Mouse (Mus musculus) hindbrain, embryonic 11.5 days (tissue): Measurements from ENCODE around the gene Mtss1l. TPM values are rescaled to one million over a fixed set of nuclear protein-coding genes. Genes with fewer than 3 reads are reported as not detected.

Experiments
- ATAC-seq: fragments of 200-750 bp; cut with Nextera tagmentation; 2 replicates; pipeline ENCODE4 v1.8.0; 2017; ENCODE audit warnings: mild to moderate bottlenecking, moderate TSS enrichment, moderate library complexity; ENCODE audit not compliant: low FRiP score
- DNase-seq: peaks from one replicate; pipeline ENCODE4 v3.0.0-alpha.2; 2015; ENCODE audit warnings: low spot score
- H3K27ac ChIP-seq: fragments of 300-500 bp; sonication (generic); 2 replicates; pipeline ENCODE4 v1.5.1; 2014; ENCODE audit warnings: mild to moderate bottlenecking, low read depth, low read length
- H3K27me3 ChIP-seq: fragments of 300-500 bp; sonication (generic); 2 replicates; pipeline ENCODE4 v1.6.1; 2014; ENCODE audit warnings: mild to moderate bottlenecking, low read length, moderate library complexity, mixed read lengths; ENCODE audit not compliant: control insufficient read depth, insufficient read depth
- H3K36me3 ChIP-seq: fragments of 300-500 bp; sonication (generic); 2 replicates; pipeline ENCODE4 v1.6.1; 2014; ENCODE audit warnings: mild to moderate bottlenecking, low read length, moderate library complexity, mixed read lengths; ENCODE audit not compliant: control insufficient read depth, insufficient read depth
- H3K4me1 ChIP-seq: fragments of 300-500 bp; sonication (generic); replicated peaks from 2 replicates; pipeline ENCODE4 v1.6.1; 2014; ENCODE audit warnings: low read length, mixed read lengths; ENCODE audit not compliant: control insufficient read depth, insufficient read depth
- H3K4me2 ChIP-seq: fragments of 300-500 bp; sonication (generic); replicated peaks from 2 replicates; pipeline ENCODE4 v1.6.1; 2014; ENCODE audit warnings: mild to moderate bottlenecking, low read depth, low read length
- H3K4me3 ChIP-seq: fragments of 300-500 bp; sonication (generic); 2 replicates; pipeline ENCODE4 v1.5.1; 2014; ENCODE audit warnings: low read depth, low read length
- H3K9ac ChIP-seq: fragments of 300-500 bp; sonication (generic); 2 replicates; pipeline ENCODE4 v1.6.1; 2014; ENCODE audit warnings: low read depth, low read length
- H3K9me3 ChIP-seq: fragments of 300-500 bp; sonication (generic); 2 replicates; pipeline ENCODE4 v1.6.1; 2016; ENCODE audit warnings: low read length; ENCODE audit not compliant: control insufficient read depth
- WGBS: fragments of 180-500 bp; shearing (Covaris S2); extraction: QIAGEN DNeasy Blood & Tissue Kit; methylation state at CpG from one replicate; pipeline ENCODE4 v1.1.7; 2014; 5-methylcytosine and 5-hydroxymethylcytosine counted together
- polyA plus RNA-seq: library from polyadenylated mRNA; unstranded; fragments of >200 nt; fragmentation: Nextera tagmentation; extraction: Ambion mirVana; gene quantifications from 2 replicates; pipeline ENCODE4 v1.2.1, GENCODE M21; 2014

Mtss1l gene
- polyA plus RNA-seq, 1 experiment from 2014 or later = 10.5 TPM

DNA sequence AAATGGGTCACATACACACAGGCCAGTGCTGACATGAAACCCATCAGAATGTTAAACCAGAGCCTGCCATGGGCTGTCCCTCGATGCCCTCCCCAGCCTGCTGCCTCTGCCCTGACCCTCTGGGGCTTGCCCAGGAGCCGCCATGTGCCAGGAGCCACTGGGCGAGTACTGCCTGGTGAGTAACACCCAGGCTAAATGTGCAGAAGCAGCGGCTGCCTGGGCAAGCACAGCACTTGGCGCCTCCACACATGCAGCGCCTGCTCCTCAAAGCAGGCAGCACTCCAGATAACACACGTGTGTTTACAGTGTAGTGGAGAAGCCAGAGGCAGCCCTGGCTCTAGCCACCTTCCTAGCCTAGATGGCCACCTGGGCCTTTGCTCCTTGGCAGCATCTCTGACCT is 8.2 kb upstream of the Mtss1l start:
- Histone ChIP-seq H3K9me3 (no peaks in the 10 kb centered on the region), H3K27me3 (no peaks in the 10 kb centered on the region), H3K4me3 (no peak overlapping the region), H3K36me3 (no peaks in the 10 kb centered on the region; the same call in 1 of the 2 replicates), H3K4me1 (no peaks in the 10 kb centered on the region), H3K27ac (no peak overlapping the region), H3K4me2 (no peak overlapping the region), H3K9ac (no peak overlapping the region)
- no peak for DNase-seq
- no peak for ATAC-seq
- WGBS = 89% methylated on average over 7 of the region's 7 CpGs

DNA sequence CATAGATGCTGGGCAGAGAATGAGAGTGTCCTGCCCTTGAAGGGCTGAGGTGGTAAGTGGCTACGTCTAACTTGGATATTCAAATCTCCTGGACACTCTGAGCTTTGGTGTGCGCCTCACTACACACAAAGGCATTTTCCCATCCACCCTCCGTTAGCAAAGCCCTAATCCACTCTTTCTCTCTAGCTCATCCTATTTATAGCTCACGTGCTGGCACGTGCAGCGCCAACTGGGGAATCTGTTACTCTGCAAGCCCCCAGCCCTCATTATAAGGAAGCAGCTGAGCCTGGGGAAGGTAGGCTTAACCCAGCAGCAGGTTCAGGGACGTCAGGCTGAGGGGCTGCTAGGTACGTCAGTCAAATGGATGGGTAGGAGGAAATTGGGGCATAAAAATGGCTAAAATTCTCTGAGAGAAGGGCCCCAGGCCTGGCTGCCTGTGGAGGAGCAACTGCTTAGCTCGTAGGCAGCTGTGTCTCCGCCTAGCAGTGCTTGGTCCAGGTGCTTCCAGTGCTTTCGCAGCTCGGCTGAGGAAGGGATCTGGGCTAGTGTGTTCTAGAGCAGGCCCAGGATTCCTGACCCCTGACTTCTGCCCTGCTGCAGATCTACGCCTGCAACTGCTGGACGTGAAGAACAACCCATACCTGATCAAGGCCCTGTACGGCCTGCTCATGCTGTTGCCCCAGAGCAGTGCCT is 6.3 kb upstream of the Mtss1l start:
- Histone ChIP-seq H3K36me3 (no peaks in the 10 kb centered on the region; the same call in 1 of the 2 replicates), H3K4me1 (peaks cover 3% of the 10 kb centered on the region; the same call in 1 of the 2 replicates), H3K9me3 (no peaks in the 10 kb centered on the region), H3K27ac (no peak overlapping the region), H3K27me3 (no peaks in the 10 kb centered on the region), H3K9ac (no peak overlapping the region), H3K4me2 (no peak overlapping the region), H3K4me3 (no peak overlapping the region)
- 90% methylated on average over 15 of the region's 15 CpGs for WGBS
- no peak for ATAC-seq
- DNase-seq = no peak

DNA sequence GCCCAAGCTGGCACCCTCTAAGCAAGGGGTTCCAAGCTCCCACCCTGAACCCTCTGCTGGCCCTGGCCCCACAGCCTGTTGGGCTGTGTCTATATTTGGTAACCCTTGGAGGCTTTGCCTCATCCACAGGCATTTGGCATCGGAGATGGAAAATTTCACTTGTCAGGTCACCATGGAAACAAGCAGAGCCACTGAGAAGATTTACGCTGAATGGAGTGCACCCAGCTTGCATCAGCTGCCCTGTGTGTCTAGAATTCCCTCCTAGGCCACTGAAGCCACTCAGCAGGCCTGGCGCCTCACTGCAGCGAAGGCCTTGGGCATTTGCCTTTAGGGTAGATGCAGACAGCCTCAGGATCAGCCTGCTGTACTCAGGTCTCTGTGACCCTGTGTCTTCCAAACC is 5.2 kb upstream of the Mtss1l start:
- ATAC-seq = no peak
- no peak overlapping the region for H3K27ac ChIP-seq
- no peak overlapping the region for H3K4me3 ChIP-seq
- H3K27me3 ChIP-seq = no peaks in the 10 kb centered on the region
- no peak overlapping the region for H3K4me2 ChIP-seq
- no peak for DNase-seq
- no peaks in the 10 kb centered on the region; the same call in 1 of the 2 replicates for H3K36me3 ChIP-seq
- no peak overlapping the region for H3K9ac ChIP-seq
- 65% methylated on average over 4 of the region's 4 CpGs for WGBS
- H3K4me1 ChIP-seq = peaks cover 10% of the 10 kb centered on the region
- no peaks in the 10 kb centered on the region for H3K9me3 ChIP-seq

- H3K9ac ChIP-seq = no peak overlapping the region
- no peak overlapping the region for H3K4me3 ChIP-seq
- H3K36me3 ChIP-seq = no peaks in the 10 kb centered on the region; the same call in 1 of the 2 replicates
- H3K4me1 ChIP-seq = peaks cover 10% of the 10 kb centered on the region
- ATAC-seq (no peak), DNase-seq (no peak)
- no peaks in the 10 kb centered on the region for H3K9me3 ChIP-seq
- 65% methylated on average over 7 of the region's 7 CpGs for WGBS
- no peak overlapping the region for H3K4me2 ChIP-seq
- no peaks in the 10 kb centered on the region for H3K27me3 ChIP-seq
- no peak overlapping the region for H3K27ac ChIP-seq
These were observed 4.1 kb upstream of the Mtss1l start for GRCm38 (mm10) chr8:110717131-110717530.

- no peak overlapping the region for H3K9ac ChIP-seq
- no peaks in the 10 kb centered on the region for H3K9me3 ChIP-seq
- ATAC-seq (no peak), DNase-seq (no peak)
- no peak overlapping the region for H3K4me3 ChIP-seq
- no peak overlapping the region for H3K27ac ChIP-seq
- H3K4me2 ChIP-seq = no peak overlapping the region
- H3K27me3 ChIP-seq = no peaks in the 10 kb centered on the region
- WGBS = 87% methylated on average over 8 of the region's 8 CpGs
- no peaks in the 10 kb centered on the region for H3K36me3 ChIP-seq
- peaks cover 13% of the 10 kb centered on the region for H3K4me1 ChIP-seq
These were observed 2.9 kb upstream of the Mtss1l start for GRCm38 (mm10) chr8:110718209-110718968.

GRCm38 (mm10) chr8:110718969-110719670 is 2.2 kb upstream of the Mtss1l start:
- no peak overlapping the region for H3K4me2 ChIP-seq
- H3K9ac ChIP-seq = no peak overlapping the region; the same call in 1 of the 2 replicates
- peaks cover 17% of the 10 kb centered on the region for H3K4me1 ChIP-seq
- H3K4me3 ChIP-seq = no peak overlapping the region
- H3K9me3 ChIP-seq = no peaks in the 10 kb centered on the region
- no peaks in the 10 kb centered on the region for H3K36me3 ChIP-seq
- ATAC-seq = no peak
- 44% methylated on average over 12 of the region's 12 CpGs for WGBS
- H3K27me3 ChIP-seq = no peaks in the 10 kb centered on the region
- no peak overlapping the region for H3K27ac ChIP-seq
- DNase-seq = no peak

DNA sequence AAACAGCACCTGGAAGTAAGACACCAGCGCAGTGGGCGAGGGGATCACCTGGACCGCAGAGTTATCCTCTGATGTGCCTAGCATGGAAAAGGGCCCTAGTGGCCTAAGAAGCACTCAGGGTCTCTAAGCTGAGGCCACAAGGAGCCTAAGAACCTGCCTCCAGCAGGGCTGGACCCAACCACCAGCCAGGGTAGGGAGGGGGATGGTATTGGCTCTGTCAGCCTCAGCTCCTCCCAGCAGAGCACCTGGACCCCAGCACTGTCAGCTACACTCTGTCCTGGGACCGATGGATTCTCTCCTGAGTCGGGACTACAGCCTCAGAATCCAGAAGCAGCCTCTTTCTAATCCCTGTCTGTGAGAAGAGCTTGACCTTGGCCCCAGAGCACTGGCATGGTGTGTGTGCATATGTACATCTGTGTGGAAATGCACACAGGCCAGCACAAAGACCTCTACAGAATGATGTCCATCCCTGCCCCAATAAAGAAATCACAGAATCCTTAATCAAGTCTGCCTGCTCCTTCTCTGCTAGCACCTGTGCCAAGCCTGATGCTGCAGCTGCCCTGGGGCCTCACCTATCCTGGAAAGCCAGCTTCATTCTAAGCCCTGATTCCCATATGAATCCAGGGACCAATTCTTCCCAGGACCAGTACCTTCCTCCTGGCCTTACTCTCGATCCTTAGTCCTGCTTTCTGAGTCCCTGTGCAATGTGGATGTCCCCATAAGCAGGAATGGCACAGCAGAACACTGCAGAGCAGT is 1.2 kb upstream of the Mtss1l start:
- H3K27ac ChIP-seq = peak overlapping the region; percentile 87; the same call in 1 of the 2 replicates
- H3K4me1 ChIP-seq = peaks cover 17% of the 10 kb centered on the region
- no peaks in the 10 kb centered on the region for H3K27me3 ChIP-seq
- H3K4me2 ChIP-seq = peak overlapping the region; percentile 63
- WGBS = 55% methylated on average over 6 of the region's 6 CpGs
- ATAC-seq (no peak), DNase-seq (peak; percentile 18)
- no peak overlapping the region; the same call in 1 of the 2 replicates for H3K4me3 ChIP-seq
- H3K36me3 ChIP-seq = no peaks in the 10 kb centered on the region
- H3K9ac ChIP-seq = peak overlapping the region; percentile 19; the same call in 1 of the 2 replicates
- H3K9me3 ChIP-seq = no peaks in the 10 kb centered on the region
